Mouse (Mus musculus): Measurements from ENCODE around the gene Gm2564. TPM values are rescaled to one million over a fixed set of nuclear protein-coding genes. Genes with fewer than 3 reads are reported as not detected.

Gene Gm2564
- not detected for polyA plus RNA-seq (2014; fragmentation: Illumina TruSeq; extraction: RNeasy Lipid Tissue Mini Kit (QIAGEN cat#74804); ENCODE audit: low read depth, low replicate concordance)

DNA sequence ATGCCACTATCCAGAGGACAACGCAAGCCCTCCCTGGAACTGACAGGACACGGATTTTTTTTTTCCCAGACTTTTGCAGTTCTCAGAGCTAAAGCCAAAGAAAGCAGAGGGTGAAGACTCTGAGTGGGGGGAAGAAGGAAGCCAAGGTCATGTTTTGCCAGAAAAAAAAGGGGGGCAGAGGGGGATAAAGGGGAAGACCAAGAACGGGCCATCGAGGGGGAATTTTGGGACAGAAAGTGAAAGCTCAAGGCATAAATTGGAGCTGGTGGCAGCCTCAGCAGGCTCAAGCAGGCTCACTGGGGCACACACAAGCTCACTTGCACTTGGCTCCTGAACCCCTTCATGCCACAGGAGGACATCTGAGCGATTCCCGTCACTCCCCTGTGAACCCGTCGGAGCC is at the start of gene Gm2564:
Gene Gm2564 (plus strand): TSS at position 301 of the 400 bp plus-strand sequence.

GRCm38 (mm10) chr4:42611895-42612294 is 17.6 kb upstream of the Gm2564 start, which contains the start of gene Gm10591:
TSS of gene Gm10591 (plus strand) at chr4:42612195.

GRCm38 (mm10) chr4:42654951-42655350 is 25.4 kb downstream of the Gm2564 start, which contains the start of gene Ccl27b:
TSS of gene Ccl27b (plus strand) at chr4:42655251.

GRCm38 (mm10) chr4:42661793-42662192 is 32.3 kb downstream of the Gm2564 start, which contains the start of gene Il11ra2:
TSS of gene Il11ra2 (minus strand) at chr4:42661893.

Other genes with a start within 250 kb of the Gm2564 start
- gene Gm21586, start 190.3 kb upstream of the Gm2564 start, polyA plus RNA-seq (2014; fragmentation: Illumina TruSeq; extraction: RNeasy Lipid Tissue Mini Kit (QIAGEN cat#74804); ENCODE audit: low read depth, low replicate concordance): not detected
- 0.82 TPM for gene Gm2163, start 163.0 kb upstream of the Gm2564 start, polyA plus RNA-seq (2014; fragmentation: Illumina TruSeq; extraction: RNeasy Lipid Tissue Mini Kit (QIAGEN cat#74804); ENCODE audit: low read depth, low replicate concordance)
- not detected for gene Fam205a2, start 101.5 kb upstream of the Gm2564 start, polyA plus RNA-seq (2014; fragmentation: Illumina TruSeq; extraction: RNeasy Lipid Tissue Mini Kit (QIAGEN cat#74804); ENCODE audit: low read depth, low replicate concordance)
- gene Gm10591, start 17.5 kb upstream of the Gm2564 start, polyA plus RNA-seq (2014; fragmentation: Illumina TruSeq; extraction: RNeasy Lipid Tissue Mini Kit (QIAGEN cat#74804); ENCODE audit: low read depth, low replicate concordance): not detected
- 3.7 TPM for gene Ccl27b, start 25.5 kb downstream of the Gm2564 start, polyA plus RNA-seq (2014; fragmentation: Illumina TruSeq; extraction: RNeasy Lipid Tissue Mini Kit (QIAGEN cat#74804); ENCODE audit: low read depth, low replicate concordance)
- gene Il11ra2, start 32.2 kb downstream of the Gm2564 start, polyA plus RNA-seq (2014; fragmentation: Illumina TruSeq; extraction: RNeasy Lipid Tissue Mini Kit (QIAGEN cat#74804); ENCODE audit: low read depth, low replicate concordance): not detected
- gene 4930578G10Rik, start 105.8 kb downstream of the Gm2564 start, polyA plus RNA-seq (2014; fragmentation: Illumina TruSeq; extraction: RNeasy Lipid Tissue Mini Kit (QIAGEN cat#74804); ENCODE audit: low read depth, low replicate concordance): not detected
- 1.5 TPM for gene Ccl19, start 126.9 kb downstream of the Gm2564 start, polyA plus RNA-seq (2014; fragmentation: Illumina TruSeq; extraction: RNeasy Lipid Tissue Mini Kit (QIAGEN cat#74804); ENCODE audit: low read depth, low replicate concordance)
- not detected for gene Ccl21a, start 144.3 kb downstream of the Gm2564 start, polyA plus RNA-seq (2014; fragmentation: Illumina TruSeq; extraction: RNeasy Lipid Tissue Mini Kit (QIAGEN cat#74804); ENCODE audit: low read depth, low replicate concordance)
- not detected for gene Fam205a1, start 224.2 kb downstream of the Gm2564 start, polyA plus RNA-seq (2014; fragmentation: Illumina TruSeq; extraction: RNeasy Lipid Tissue Mini Kit (QIAGEN cat#74804); ENCODE audit: low read depth, low replicate concordance)
- not detected for gene Gm12394, start 227.1 kb downstream of the Gm2564 start, polyA plus RNA-seq (2014; fragmentation: Illumina TruSeq; extraction: RNeasy Lipid Tissue Mini Kit (QIAGEN cat#74804); ENCODE audit: low read depth, low replicate concordance)
- not detected for gene Fam205c, start 244.5 kb downstream of the Gm2564 start, polyA plus RNA-seq (2014; fragmentation: Illumina TruSeq; extraction: RNeasy Lipid Tissue Mini Kit (QIAGEN cat#74804); ENCODE audit: low read depth, low replicate concordance)